Mouse (Mus musculus) MEL (cell line): ENCODE results near the gene Cdc14b. TPM values are rescaled to one million over a fixed set of nuclear protein-coding genes. Genes with fewer than 3 reads are reported as not detected.

Experiments used
- DNase-seq: peaks from one replicate; pipeline ENCODE4 v3.0.0; 2011; ENCODE audit warnings: low read depth, low spot score
- H3K27ac ChIP-seq: 2 replicates; pipeline ENCODE4 v1.5.1; 2012; ENCODE audit warnings: low read depth, mild to moderate bottlenecking, control low read depth, low read length, moderate library complexity; ENCODE audit not compliant: control insufficient read depth
- H3K27me3 ChIP-seq, 2 experiments: fragments of 150-350 bp in 1 of 2; sonication (generic) in 1 of 2; 2 replicates each; pipeline ENCODE4 v1.6.1; 2012; ENCODE audit warnings: low read length in 2 of 2, mild to moderate bottlenecking in 2 of 2, improper control_type of control experiment in 1 of 2, moderate library complexity in 1 of 2; ENCODE audit not compliant: insufficient read depth in 2 of 2, control insufficient read depth in 1 of 2
- H3K36me3 ChIP-seq, 2 experiments: 2 replicates each; pipeline ENCODE4 v1.6.1; 2012 to 2014; ENCODE audit warnings: low read length in 2 of 2, improper control_type of control experiment in 1 of 2, inconsistent platforms in 1 of 2, mild to moderate bottlenecking in 1 of 2; ENCODE audit not compliant: insufficient read depth in 2 of 2, control insufficient read depth in 1 of 2
- H3K4me1 ChIP-seq, 2 experiments: fragments of 150-350 bp in 1 of 2; sonication (generic) in 1 of 2; 2 replicates each; pipeline ENCODE4 v1.6.1; 2012; ENCODE audit warnings: low read length in 2 of 2, improper control_type of control experiment in 1 of 2, mild to moderate bottlenecking in 1 of 2; ENCODE audit not compliant: insufficient read depth in 2 of 2, control insufficient read depth in 1 of 2
- H3K4me3 ChIP-seq, 2 experiments: fragments of 150-350 bp in 1 of 2; sonication (generic) in 1 of 2; 2 replicates each; pipeline ENCODE4 v1.5.1; 2012; ENCODE audit warnings: low read depth in 2 of 2, low read length in 2 of 2, mild to moderate bottlenecking in 2 of 2, moderate library complexity in 2 of 2, control low read depth in 1 of 2, improper control_type of control experiment in 1 of 2; ENCODE audit not compliant: control insufficient read depth in 1 of 2, insufficient read depth in 1 of 2
- H3K79me2 ChIP-seq: 2 replicates; pipeline ENCODE4 v1.6.1; 2012; ENCODE audit warnings: mild to moderate bottlenecking, low read length, moderate library complexity; ENCODE audit not compliant: control insufficient read depth, poor library complexity, insufficient read depth
- H3K9ac ChIP-seq: 2 replicates; pipeline ENCODE4 v1.6.1; 2012; ENCODE audit warnings: low read depth, mild to moderate bottlenecking, control low read depth, low read length, moderate library complexity; ENCODE audit not compliant: control insufficient read depth, poor library complexity, severe bottlenecking
- H3K9me3 ChIP-seq: fragments of 150-350 bp; sonication (generic); replicated peaks from 2 replicates; pipeline ENCODE4 v1.6.1; 2012; ENCODE audit warnings: mild to moderate bottlenecking, low read length, improper control_type of control experiment, moderate library complexity; ENCODE audit not compliant: insufficient read depth
- BHLHE40 ChIP-seq: IDR thresholded peaks from 2 replicates; pipeline ENCODE4 v1.6.1; 2012; ENCODE audit warnings: low read depth, mild to moderate bottlenecking, inconsistent platforms, low read length, improper control_type of control experiment, borderline replicate concordance
- CHD1 ChIP-seq: IDR thresholded peaks from 2 replicates; pipeline ENCODE4 v1.6.1; 2012; ENCODE audit warnings: low read depth, mild to moderate bottlenecking, inconsistent platforms, low read length, improper control_type of control experiment
- CHD2 ChIP-seq: IDR thresholded peaks from 2 replicates; pipeline ENCODE4 v1.6.1; 2011; ENCODE audit warnings: low read length, improper control_type of control experiment
- CTCF ChIP-seq, 3 experiments: IDR thresholded peaks in 2 of 3; conservative IDR thresholded peaks in 1 of 3; 2 replicates each; pipeline ENCODE4 v1.5.1; 2011 to 2012; ENCODE audit warnings: low read length in 3 of 3, low read depth in 2 of 3, mild to moderate bottlenecking in 2 of 3, improper control_type of control experiment in 1 of 3, inconsistent platforms in 1 of 3, mixed read lengths in 1 of 3, moderate library complexity in 1 of 3; ENCODE audit not compliant: control insufficient read depth in 1 of 3, insufficient read depth in 1 of 3, poor library complexity in 1 of 3, severe bottlenecking in 1 of 3
- ELF1 ChIP-seq: IDR thresholded peaks from 2 replicates; pipeline ENCODE4 v1.6.1; 2014; ENCODE audit warnings: low read depth, mild to moderate bottlenecking, inconsistent platforms, low read length, improper control_type of control experiment, moderate library complexity
- HCFC1 ChIP-seq: IDR thresholded peaks from 2 replicates; pipeline ENCODE4 v1.6.1; 2012; ENCODE audit warnings: low read depth, mild to moderate bottlenecking, inconsistent platforms, low read length, improper control_type of control experiment, moderate library complexity
- MAFK ChIP-seq: IDR thresholded peaks from 2 replicates; pipeline ENCODE4 v1.6.1; 2011; ENCODE audit warnings: low read depth, mild to moderate bottlenecking, low read length, improper control_type of control experiment, borderline replicate concordance
- MAX ChIP-seq: IDR thresholded peaks from 2 replicates; pipeline ENCODE4 v1.6.1; 2011; ENCODE audit warnings: low read length, improper control_type of control experiment
- MAZ ChIP-seq: IDR thresholded peaks from 2 replicates; pipeline ENCODE4 v1.6.1; 2012; ENCODE audit warnings: low read depth, mild to moderate bottlenecking, inconsistent platforms, low read length, improper control_type of control experiment
- MEF2A ChIP-seq: IDR thresholded peaks from 2 replicates; pipeline ENCODE4 v1.6.1; 2014; ENCODE audit warnings: low read depth, mild to moderate bottlenecking, inconsistent platforms, low read length, improper control_type of control experiment; ENCODE audit not compliant: poor library complexity, insufficient replicate concordance, severe bottlenecking; ENCODE audit errors: extremely low read depth
- MXI1 ChIP-seq: IDR thresholded peaks from 2 replicates; pipeline ENCODE4 v1.6.1; 2011; ENCODE audit warnings: mild to moderate bottlenecking, low read depth, low read length, improper control_type of control experiment
- MYC ChIP-seq: IDR thresholded peaks from 2 replicates; pipeline ENCODE4 v1.6.1; 2011; ENCODE audit warnings: low read depth, mild to moderate bottlenecking, low read length, improper control_type of control experiment, moderate library complexity
- POLR2AphosphoS2 ChIP-seq: IDR thresholded peaks from 2 replicates; pipeline ENCODE4 v1.6.1; 2011; ENCODE audit warnings: low read length, improper control_type of control experiment
- RAD21 ChIP-seq: IDR thresholded peaks from 2 replicates; pipeline ENCODE4 v1.6.1; 2011; ENCODE audit warnings: mild to moderate bottlenecking, low read depth, low read length, improper control_type of control experiment
- RCOR1 ChIP-seq: IDR thresholded peaks from 2 replicates; pipeline ENCODE4 v1.6.1; 2012; ENCODE audit warnings: low read depth, mild to moderate bottlenecking, inconsistent platforms, low read length, improper control_type of control experiment
- SMC3 ChIP-seq: IDR thresholded peaks from 2 replicates; pipeline ENCODE4 v1.6.1; 2011; ENCODE audit warnings: low read depth, low read length, improper control_type of control experiment
- TAL1 ChIP-seq: IDR thresholded peaks from 2 replicates; pipeline ENCODE4 v1.6.1; 2012; ENCODE audit warnings: mild to moderate bottlenecking, inconsistent platforms, low read length, moderate library complexity, mixed read lengths
- TBP ChIP-seq: IDR thresholded peaks from 2 replicates; pipeline ENCODE4 v1.8.0; 2011; ENCODE audit warnings: low read depth, low read length, improper control_type of control experiment
- USF1 ChIP-seq: IDR thresholded peaks from 2 replicates; pipeline ENCODE4 v1.6.1; 2014; ENCODE audit warnings: low read depth, mild to moderate bottlenecking, inconsistent platforms, low read length, improper control_type of control experiment, moderate library complexity
- ZKSCAN1 ChIP-seq: IDR thresholded peaks from 2 replicates; pipeline ENCODE4 v1.6.1; 2012; ENCODE audit warnings: low read depth, mild to moderate bottlenecking, inconsistent platforms, low read length, improper control_type of control experiment, moderate library complexity
- ZNF384 ChIP-seq: IDR thresholded peaks from 2 replicates; pipeline ENCODE4 v1.6.1; 2012; ENCODE audit warnings: low read depth, mild to moderate bottlenecking, inconsistent platforms, low read length, improper control_type of control experiment
- polyA plus RNA-seq, 2 experiments: library from polyadenylated mRNA; stranded (reverse) in 1 of 2; unstranded in 1 of 2; fragments of >175 nt in 1 of 2; fragments of >200 nt in 1 of 2; gene quantifications; 2 replicates each; pipeline versions ENCODE4 v1.2.1 to v1.2.4; 2012; ENCODE audit warnings: low replicate concordance in 2 of 2, low read depth in 1 of 2; ENCODE audit not compliant: insufficient read length in 2 of 2, insufficient read depth in 1 of 2, missing spikeins in 1 of 2
- total RNA-seq: library from RNA; depleted of rRNA; stranded (reverse); fragments of 300-350 nt; gene quantifications from 2 replicates; pipeline ENCODE4 v1.2.3, GENCODE M21; 2012

The Cdc14b gene
- total and polyA plus RNA-seq, 3 experiments, result 18.7 to 28.3 TPM; not detected in 1

- TF ChIP-seq ELF1 (no peak), RCOR1 (no peak), RAD21 (no peak), ZKSCAN1 (no peak), CHD2 (no peak), USF1 (0 out of 2 replicates have a peak, but pooled peaks have one; percentile 7), CHD1 (no peak)
- TF ChIP-seq, all 39 proteins: peak for 1
These were observed 45.2 kb upstream of the Cdc14b start for GRCm38 (mm10) chr13:64320334-64320733.

DNA sequence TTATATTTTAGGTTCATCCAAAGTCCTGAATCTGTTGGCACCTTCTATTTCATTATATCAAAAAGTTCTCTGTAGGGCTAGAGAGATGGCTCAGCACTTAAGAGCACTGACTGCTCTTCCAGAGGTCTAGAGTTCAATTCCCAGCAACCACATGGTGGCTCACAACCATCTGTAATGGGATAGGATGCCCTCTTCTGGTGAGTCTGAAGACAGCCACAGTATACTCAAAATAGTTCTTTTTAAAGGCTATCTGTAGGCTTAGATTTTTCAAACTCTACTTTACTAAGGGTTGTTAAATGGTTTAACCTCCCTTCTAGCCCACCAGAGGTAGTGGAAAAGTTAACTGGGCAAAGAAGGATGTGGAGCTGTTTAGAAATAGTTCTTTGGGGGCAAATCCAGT is 44.7 kb upstream of the Cdc14b start:
- DNase-seq, result no peak
- Histone ChIP-seq H3K36me3 (peaks cover 0 to 2% of the 10 kb centered on the region in 2 experiments; a peak in 2 of 4 replicates), H3K9me3 (no peaks in the 10 kb centered on the region), H3K4me3 (no peak overlapping the region), H3K4me1 (no peaks in the 10 kb centered on the region; a peak in 1 of 4 replicates), H3K27ac (no peak overlapping the region), H3K79me2 (no peaks in the 10 kb centered on the region), H3K27me3 (no peaks in the 10 kb centered on the region), H3K9ac (no peak overlapping the region)
- TF ChIP-seq TAL1, result no peak
- peak; percentile 36 for TF ChIP-seq SMC3
- no peak for TF ChIP-seq POLR2AphosphoS2
- no peak for TF ChIP-seq CHD2
- TF ChIP-seq BHLHE40, result no peak
- peak in 2 of 3 experiments; percentile 10 to 56; a peak in 2 of 6 replicates for TF ChIP-seq CTCF (IDR thresholded peaks at IDR 0.05 in 2 of 3, conservative IDR thresholded peaks at IDR 0.05 in 1 of 3; ENCODE audit: control insufficient read depth in 1 of 3, insufficient read depth in 1 of 3, low read depth in 2 of 3, low read length in 3 of 3, poor library complexity in 1 of 3, severe bottlenecking in 1 of 3)
- TF ChIP-seq ZNF384, result peak; percentile 43; the same call in 1 of the 2 replicates
- TF ChIP-seq MAZ, result no peak
- TF ChIP-seq RAD21, result peak; percentile 1; the same call in 1 of the 2 replicates
- TF ChIP-seq USF1, result no peak
- TF ChIP-seq MEF2A, result no peak
- TF ChIP-seq MYC, result peak; percentile 52; the same call in 1 of the 2 replicates
- no peak for TF ChIP-seq CHD1
- no peak for TF ChIP-seq MXI1
- TF ChIP-seq ZKSCAN1, result no peak
- TF ChIP-seq MAX, result no peak
- no peak for TF ChIP-seq MAFK
- TF ChIP-seq HCFC1, result no peak
- TF ChIP-seq TBP, result no peak

More at GRCm38 (mm10) chr13:64320334-64320733, 45.2 kb upstream of the Cdc14b start:
- DNase-seq, result no peak
- Histone ChIP-seq H3K36me3 (peaks cover 0 to 2% of the 10 kb centered on the region in 2 experiments; a peak in 2 of 4 replicates), H3K4me3 (no peak overlapping the region), H3K27me3 (no peaks in the 10 kb centered on the region), H3K9me3 (no peaks in the 10 kb centered on the region), H3K79me2 (no peaks in the 10 kb centered on the region), H3K4me1 (no peaks in the 10 kb centered on the region; a peak in 1 of 4 replicates), H3K9ac (no peak overlapping the region), H3K27ac (no peak overlapping the region)
